Mouse (Mus musculus) heart, postnatal 0 days (tissue): Measurements from ENCODE around the gene Agap1. TPM values are rescaled to one million over a fixed set of nuclear protein-coding genes. Genes with fewer than 3 reads are reported as not detected.

Source experiments
- ATAC-seq: fragments of 200-750 bp; cut with Nextera tagmentation; 2 replicates; pipeline ENCODE4 v1.8.0; 2017; ENCODE audit warnings: low read depth, moderate number of reproducible peaks, moderate library complexity; ENCODE audit not compliant: insufficient read depth
- DNase-seq: peaks from one replicate; pipeline ENCODE4 v3.0.0-alpha.2; 2016; ENCODE audit warnings: low spot score
- H3K27ac ChIP-seq: fragments of 300-500 bp; sonication (generic); 2 replicates; pipeline ENCODE4 v1.5.1; 2014; ENCODE audit warnings: low read depth, mild to moderate bottlenecking
- H3K27me3 ChIP-seq: fragments of 300-500 bp; sonication (generic); 2 replicates; pipeline ENCODE4 v1.6.1; 2014; ENCODE audit warnings: low read length, mixed read lengths; ENCODE audit not compliant: control insufficient read depth, insufficient read depth
- H3K36me3 ChIP-seq: fragments of 300-500 bp; sonication (generic); replicated peaks from 2 replicates; pipeline ENCODE4 v1.6.1; 2014; ENCODE audit warnings: low read length, mixed read lengths; ENCODE audit not compliant: control insufficient read depth, insufficient read depth
- H3K4me1 ChIP-seq: fragments of 300-500 bp; sonication (generic); 2 replicates; pipeline ENCODE4 v1.6.1; 2014; ENCODE audit warnings: antibody characterized with exemption; ENCODE audit not compliant: control insufficient read depth, insufficient read depth
- H3K4me2 ChIP-seq: fragments of 300-500 bp; sonication (generic); 2 replicates; pipeline ENCODE4 v1.6.1; 2014; ENCODE audit warnings: low read depth, mild to moderate bottlenecking, low read length, moderate library complexity
- H3K4me3 ChIP-seq: fragments of 300-500 bp; sonication (generic); 2 replicates; pipeline ENCODE4 v1.5.1; 2014; ENCODE audit warnings: low read depth, low read length
- H3K9ac ChIP-seq: fragments of 300-500 bp; sonication (generic); replicated peaks from 2 replicates; pipeline ENCODE4 v1.6.1; 2014; ENCODE audit warnings: low read depth, low read length, mixed read lengths
- H3K9me3 ChIP-seq: fragments of 300-500 bp; sonication (generic); replicated peaks from 2 replicates; pipeline ENCODE4 v1.6.1; 2016; ENCODE audit warnings: low read length; ENCODE audit not compliant: control insufficient read depth
- CTCF ChIP-seq: IDR thresholded peaks from 2 replicates; pipeline ENCODE4 v1.5.1; 2016; ENCODE audit warnings: antibody characterized with exemption, control low read depth, low read depth
- EP300 ChIP-seq: IDR thresholded peaks from 2 replicates; pipeline ENCODE4 v1.6.1; 2016; ENCODE audit warnings: antibody characterized with exemption, low read depth
- WGBS: fragments of 180-500 bp; shearing (Covaris S2); extraction: QIAGEN DNeasy Blood & Tissue Kit; methylation state at CpG from one replicate; pipeline ENCODE4 v1.1.7; 2014; 5-methylcytosine and 5-hydroxymethylcytosine counted together
- polyA plus RNA-seq: library from polyadenylated mRNA; unstranded; fragments of >200 nt; fragmentation: Nextera tagmentation; extraction: Ambion mirVana; gene quantifications from 2 replicates; pipeline ENCODE4 v1.2.1, GENCODE M21; 2015
- total RNA-seq: library from RNA; depleted of rRNA; stranded (reverse); fragments of >200 nt; gene quantifications from 2 replicates; pipeline ENCODE4 v1.2.3, GENCODE M21; 2014; ENCODE audit warnings: low replicate concordance

The Agap1 gene
- total and polyA plus RNA-seq, 2 experiments from 2014 or later: 6.1 to 21.0 TPM

- Histone ChIP-seq H3K4me1 (no peaks in the 10 kb centered on the region), H3K27me3 (no peaks in the 10 kb centered on the region), H3K27ac (no peak overlapping the region), H3K9ac (no peak overlapping the region), H3K4me2 (no peak overlapping the region), H3K36me3 (peaks cover 45% of the 10 kb centered on the region), H3K4me3 (no peak overlapping the region), H3K9me3 (no peaks in the 10 kb centered on the region)
- no peak for ATAC-seq
- TF ChIP-seq EP300 (no peak), CTCF (peak; percentile 46)
- no peak for DNase-seq
- WGBS: 76% methylated on average over 4 of the region's 4 CpGs
These were observed 221.8 kb downstream of the Agap1 start for GRCm38 (mm10) chr1:89676411-89676810.

GRCm38 (mm10) chr1:89680673-89681072 lies 226.1 kb downstream of the Agap1 start:
- Histone ChIP-seq H3K4me2 (no peak overlapping the region), H3K9me3 (no peaks in the 10 kb centered on the region), H3K27ac (no peak overlapping the region), H3K9ac (no peak overlapping the region), H3K36me3 (peaks cover 22% of the 10 kb centered on the region; the same call in 1 of the 2 replicates), H3K4me1 (no peaks in the 10 kb centered on the region), H3K4me3 (no peak overlapping the region), H3K27me3 (no peaks in the 10 kb centered on the region)
- ATAC-seq: no peak
- TF ChIP-seq CTCF: no peak
- WGBS: 96% methylated on average over 7 of the region's 7 CpGs
- DNase-seq: no peak

GRCm38 (mm10) chr1:89688914-89689313 lies 234.3 kb downstream of the Agap1 start:
- H3K27ac ChIP-seq: no peak overlapping the region
- DNase-seq: no peak
- H3K4me2 ChIP-seq: no peak overlapping the region
- TF ChIP-seq EP300 (no peak), CTCF (no peak)
- peaks cover 20% of the 10 kb centered on the region; the same call in 1 of the 2 replicates for H3K36me3 ChIP-seq
- 0 out of 2 replicates have a peak, but pooled peaks cover 11% of the 10 kb centered on the region for H3K4me1 ChIP-seq
- no peaks in the 10 kb centered on the region for H3K27me3 ChIP-seq
- H3K4me3 ChIP-seq: no peak overlapping the region
- H3K9ac ChIP-seq: no peak overlapping the region
- H3K9me3 ChIP-seq: no peaks in the 10 kb centered on the region
- 73% methylated on average over 10 of the region's 10 CpGs for WGBS
- peak; percentile 39; the same call in 1 of the 2 replicates for ATAC-seq

GRCm38 (mm10) chr1:89689544-89690212 lies 235.1 kb downstream of the Agap1 start:
- Histone ChIP-seq H3K4me2 (no peak overlapping the region), H3K27me3 (no peaks in the 10 kb centered on the region), H3K9me3 (no peaks in the 10 kb centered on the region), H3K9ac (no peak overlapping the region), H3K4me3 (no peak overlapping the region), H3K27ac (no peak overlapping the region), H3K36me3 (peaks cover 13% of the 10 kb centered on the region; the same call in 1 of the 2 replicates), H3K4me1 (peaks cover 16% of the 10 kb centered on the region; the same call in 1 of the 2 replicates)
- no peak for ATAC-seq
- TF ChIP-seq CTCF (no peak), EP300 (no peak)
- no peak for DNase-seq
- 81% methylated on average over 22 of the region's 22 CpGs for WGBS

GRCm38 (mm10) chr1:89691096-89691495 lies 236.5 kb downstream of the Agap1 start:
- DNase-seq (no peak), ATAC-seq (no peak)
- WGBS: 68% methylated on average over 1 of the region's 1 CpGs
- no peaks in the 10 kb centered on the region for H3K36me3 ChIP-seq
- no peaks in the 10 kb centered on the region for H3K9me3 ChIP-seq
- H3K27ac ChIP-seq: no peak overlapping the region
- H3K27me3 ChIP-seq: no peaks in the 10 kb centered on the region
- H3K4me1 ChIP-seq: peaks cover 22% of the 10 kb centered on the region; the same call in 1 of the 2 replicates
- no peak overlapping the region for H3K9ac ChIP-seq
- no peak overlapping the region for H3K4me2 ChIP-seq
- TF ChIP-seq CTCF: no peak
- TF ChIP-seq EP300: no peak
- H3K4me3 ChIP-seq: no peak overlapping the region

- 96% methylated on average over 12 of the region's 12 CpGs for WGBS
- H3K27ac ChIP-seq: no peak overlapping the region
- H3K9ac ChIP-seq: no peak overlapping the region
- no peak overlapping the region for H3K4me2 ChIP-seq
- TF ChIP-seq EP300 (no peak), CTCF (no peak)
- no peak overlapping the region for H3K4me3 ChIP-seq
- no peaks in the 10 kb centered on the region for H3K27me3 ChIP-seq
- no peaks in the 10 kb centered on the region for H3K36me3 ChIP-seq
- no peaks in the 10 kb centered on the region for H3K9me3 ChIP-seq
- H3K4me1 ChIP-seq: peaks cover 22% of the 10 kb centered on the region; the same call in 1 of the 2 replicates
- DNase-seq (no peak), ATAC-seq (no peak)
These were observed 237.8 kb downstream of the Agap1 start for GRCm38 (mm10) chr1:89692420-89692819.
